Mouse (Mus musculus) kidney, adult 9 months (tissue): ENCODE measurements around the gene Ostm1.

Source experiments
- DNase-seq: peaks from one replicate; pipeline ENCODE4 v3.0.0; 2022

The Ostm1 gene

GRCm38 (mm10) chr10:42583902-42584435 lies 347 bp downstream of the Ostm1 start:
- DNase-seq: no peak

GRCm38 (mm10) chr10:42584436-42584983 lies 888 bp downstream of the Ostm1 start:
- no peak for DNase-seq

- DNase-seq: no peak
Measured at GRCm38 (mm10) chr10:42585156-42585555, 1.5 kb downstream of the Ostm1 start.

GRCm38 (mm10) chr10:42585596-42586305 lies 2.1 kb downstream of the Ostm1 start:
- DNase-seq: no peak

GRCm38 (mm10) chr10:42587961-42588750 lies 4.5 kb downstream of the Ostm1 start:
- DNase-seq: no peak

GRCm38 (mm10) chr10:42589505-42589904 lies 5.9 kb downstream of the Ostm1 start:
- DNase-seq: no peak

GRCm38 (mm10) chr10:42590261-42591184 lies 6.9 kb downstream of the Ostm1 start:
- no peak for DNase-seq

- no peak for DNase-seq
Measured at GRCm38 (mm10) chr10:42591185-42591992, 7.8 kb downstream of the Ostm1 start.

GRCm38 (mm10) chr10:42591993-42592686 lies 8.5 kb downstream of the Ostm1 start:
- DNase-seq: no peak

- no peak for DNase-seq
Measured at GRCm38 (mm10) chr10:42593201-42593600, 9.6 kb downstream of the Ostm1 start.

GRCm38 (mm10) chr10:42598615-42599014 lies 15.0 kb downstream of the Ostm1 start:
- no peak for DNase-seq

- DNase-seq: no peak
Measured at GRCm38 (mm10) chr10:42601556-42601955, 17.9 kb downstream of the Ostm1 start.

GRCm38 (mm10) chr10:42604874-42605273 lies 21.3 kb downstream of the Ostm1 start:
- DNase-seq: no peak

GRCm38 (mm10) chr10:42606757-42607156 lies 23.1 kb downstream of the Ostm1 start:
- DNase-seq: no peak

- no peak for DNase-seq
Measured at GRCm38 (mm10) chr10:42613075-42613474, 29.5 kb downstream of the Ostm1 start.

- DNase-seq: no peak
Measured at GRCm38 (mm10) chr10:42613639-42614381, 30.2 kb downstream of the Ostm1 start.

- DNase-seq: no peak
Measured at GRCm38 (mm10) chr10:42614766-42615165, 31.1 kb downstream of the Ostm1 start.

GRCm38 (mm10) chr10:42618291-42618690 lies 34.7 kb downstream of the Ostm1 start:
- DNase-seq: no peak

- DNase-seq: no peak
Measured at GRCm38 (mm10) chr10:42625907-42626306, 42.3 kb downstream of the Ostm1 start.
